ENCODE assay signal across 25 mouse cellular contexts in the genomic region with DNA sequence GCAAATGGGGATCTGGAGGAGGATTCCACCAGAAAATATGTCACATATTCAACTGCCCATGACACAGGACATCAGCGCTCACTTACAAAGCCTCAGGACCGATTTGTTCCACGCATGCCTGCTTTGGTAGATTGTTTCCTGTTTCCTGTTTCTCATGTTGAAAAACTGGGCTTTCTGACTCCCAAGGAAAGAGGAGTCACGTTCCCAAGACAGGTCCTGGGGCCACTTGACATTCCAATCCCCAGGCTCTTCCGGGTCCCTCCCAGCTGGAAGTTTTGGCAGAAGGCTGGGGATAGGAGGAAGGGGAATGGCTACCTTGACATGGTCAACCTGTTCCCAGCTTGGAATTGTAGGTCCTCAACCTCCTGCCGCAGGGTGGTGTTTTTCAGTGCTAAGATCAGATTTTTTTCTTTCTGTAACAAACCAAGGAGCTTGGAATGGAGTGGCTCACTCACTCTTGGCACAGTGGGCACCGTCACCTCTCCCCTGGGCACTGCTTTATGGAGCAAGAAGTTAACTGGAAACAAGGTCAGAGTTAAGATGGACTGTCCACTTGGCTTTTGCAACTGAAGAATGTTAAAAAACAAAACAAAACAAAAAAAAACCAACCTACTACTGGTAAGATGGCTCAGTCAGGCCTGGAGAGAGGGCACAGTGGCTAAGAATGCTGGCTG. TPM values are rescaled to one million over a fixed set of nuclear protein-coding genes. Genes with fewer than 3 reads are reported as not detected.
DNase-seq lines count a peak whose midpoint lies in the region; ATAC-seq lines count a peak whose summit lies in the region.
"Had no signal": no experiment of that assay in that cellular context is flagged by ENCODE, and none has a peak within 500 bp of the region (broad histone marks: within the 10 kb centered on the region; RNA-seq: fewer than 3 reads in every experiment).

No protein-coding gene starts in this region.

- H3K27ac ChIP-seq in kidney, embryonic 15.5 days = peak overlapping the region; percentile 34; the same call in 1 of the 2 replicates
- H3K27ac ChIP-seq: embryonic facial prominence, embryonic 10.5 days; forebrain, embryonic 15.5 days; hindbrain, embryonic 14.5 days; limb, embryonic 13.5 days; liver, embryonic 12.5 days; lung, embryonic 15.5 days; neural tube, embryonic 12.5 days had no signal

- H3K4me1 ChIP-seq in kidney, embryonic 15.5 days = peaks cover 13% of the 10 kb centered on the region
- H3K4me1 ChIP-seq: embryonic facial prominence, embryonic 10.5 days; forebrain, embryonic 15.5 days; limb, embryonic 13.5 days; liver, embryonic 12.5 days; neural tube, embryonic 12.5 days had no signal

- ATAC-seq in kidney, embryonic 15.5 days (replicated peaks; ENCODE audit: low FRiP score) = no peak
- no peak for ATAC-seq in CD4-positive, CD25-positive, alpha-beta regulatory T cell, adult 4 months
- ATAC-seq: forebrain, embryonic 15.5 days; inflammation-experienced regulatory T-cells, adult 6 months; liver, embryonic 12.5 days had no signal

- no peak overlapping the region for H3K4me2 ChIP-seq in kidney, embryonic 15.5 days
- H3K4me2 ChIP-seq: forebrain, embryonic 15.5 days; hindbrain, embryonic 14.5 days; limb, embryonic 13.5 days; liver, embryonic 12.5 days; lung, embryonic 15.5 days; neural tube, embryonic 12.5 days had no signal

- 43% methylated on average over 7 of the region's 7 CpGs for WGBS in kidney, embryonic 15.5 days

- H3K27me3 ChIP-seq in kidney, embryonic 15.5 days = no peaks in the 10 kb centered on the region
- H3K27me3 ChIP-seq: forebrain, embryonic 15.5 days; limb, embryonic 13.5 days; liver, embryonic 12.5 days; lung, embryonic 15.5 days; neural tube, embryonic 12.5 days had no signal

- H3K9me3 ChIP-seq in kidney, embryonic 15.5 days (replicated peaks) = no peaks in the 10 kb centered on the region
- H3K9me3 ChIP-seq: embryonic facial prominence, embryonic 10.5 days; forebrain, embryonic 15.5 days; limb, embryonic 13.5 days; liver, embryonic 12.5 days; lung, embryonic 15.5 days; neural tube, embryonic 12.5 days had no signal

- no peak overlapping the region for H3K9ac ChIP-seq in kidney, embryonic 15.5 days
- H3K9ac ChIP-seq: forebrain, embryonic 15.5 days; hindbrain, embryonic 14.5 days; limb, embryonic 13.5 days; liver, embryonic 12.5 days; lung, embryonic 15.5 days; neural tube, embryonic 12.5 days had no signal

- DNase-seq in adrenal gland, postnatal 10 days = peak; percentile 68
- no peak for DNase-seq in adrenal gland, adult 8-10 months
- peak; percentile 10 for DNase-seq in kidney, adult 18-20 months
- no peak for DNase-seq in kidney, postnatal 14 days
- DNase-seq in lung, postnatal 10 days = peak; percentile 24
- DNase-seq in layer of hippocampus, adult 9-11 months = no peak
- DNase-seq: cerebellum, adult 11-12 months; cerebellum, postnatal 10 days; gastrocnemius, postnatal 14 days; heart, adult 18-20 months; heart, postnatal 36 days; midbrain, embryonic 14.5 days; right cerebral cortex, postnatal 25 days; spleen, adult 18-20 months; thymus, postnatal 14 days had no signal

- H3K4me3 ChIP-seq in kidney, embryonic 15.5 days (replicated peaks) = no peak overlapping the region
- H3K4me3 ChIP-seq: embryonic facial prominence, embryonic 10.5 days; forebrain, embryonic 15.5 days; limb, embryonic 13.5 days; liver, embryonic 12.5 days; lung, embryonic 15.5 days; neural tube, embryonic 12.5 days had no signal

- no peaks in the 10 kb centered on the region for H3K36me3 ChIP-seq in kidney, embryonic 15.5 days
- H3K36me3 ChIP-seq: embryonic facial prominence, embryonic 10.5 days; forebrain, embryonic 15.5 days; limb, embryonic 13.5 days; liver, embryonic 12.5 days; lung, embryonic 15.5 days; neural tube, embryonic 12.5 days had no signal

RNA-seq across cellular contexts. Expression of a gene that starts 17.7 kb away (rescaled TPM):
- total RNA-seq in adrenal gland, postnatal 10 days (2021) = 100 to 1,000 TPM; 181 to 222 TPM
- total RNA-seq in adrenal gland, adult 8-10 months (2022) = 100 to 1,000 TPM; 121 to 184 (median 133) TPM
- 201 and 233 TPM in 2 replicates for polyA plus RNA-seq in kidney, embryonic 15.5 days (2015; fragmentation: Nextera tagmentation; extraction: Ambion mirVana)
- polyA plus RNA-seq in CD4-positive, CD25-positive, alpha-beta regulatory T cell, adult 4 months (2017; shearing (Covaris generic)) = 100 to 1,000 TPM; 387 to 504 TPM

RNA-seq across cellular contexts. Expression of a gene that starts 27.0 kb away (rescaled TPM):
- 1 to 10 TPM; 7.3 to 7.8 TPM for total RNA-seq in adrenal gland, postnatal 10 days (2021)
- total RNA-seq in adrenal gland, adult 8-10 months (2022) = 1 to 10 TPM; 3.9 to 7.5 (median 4.5) TPM
- polyA plus RNA-seq in kidney, embryonic 15.5 days (2015; fragmentation: Nextera tagmentation; extraction: Ambion mirVana) = 3.2 and 3.3 TPM in 2 replicates
- polyA plus RNA-seq in CD4-positive, CD25-positive, alpha-beta regulatory T cell, adult 4 months (2017; shearing (Covaris generic)) = 10 to 100 TPM; 68.2 to 80.6 TPM

RNA-seq across cellular contexts. Expression of a gene that starts 46.9 kb away (rescaled TPM):
- 10 to 100 TPM; 75.3 to 78.6 TPM for total RNA-seq in adrenal gland, postnatal 10 days (2021)
- total RNA-seq in adrenal gland, adult 8-10 months (2022) = 100 to 1,000 TPM; 254 to 285 (median 274) TPM
- polyA plus RNA-seq in kidney, embryonic 15.5 days (2015; fragmentation: Nextera tagmentation; extraction: Ambion mirVana) = 32.7 and 32.9 TPM in 2 replicates
- polyA plus RNA-seq in CD4-positive, CD25-positive, alpha-beta regulatory T cell, adult 4 months (2017; shearing (Covaris generic)) = 100 to 1,000 TPM; 162 to 185 TPM

Comparison
In these comparisons a context has a peak if more than half of its experiments do, and no peak if none do; other contexts are left out.
1. DNase-seq: peak in adrenal gland, postnatal 10 days (single experiment), kidney, adult 18-20 months (single experiment) and lung, postnatal 10 days (single experiment); none in adrenal gland, adult 8-10 months (single experiment), kidney, postnatal 14 days (single experiment) and layer of hippocampus, adult 9-11 months (single experiment).